Mouse (Mus musculus) heart, adult 11 months (tissue): ENCODE measurements around the gene Nacad.
A peak's percentile ranks its signal among the peaks of the same experiment; 100 is the strongest.

Experiments
- DNase-seq: peaks from one replicate; pipeline ENCODE4 v3.0.0; 2022

Nacad gene

GRCm38 (mm10) chr11:6579361-6579760, 26.5 kb downstream of the Nacad start:
- no peak for DNase-seq

GRCm38 (mm10) chr11:6576151-6576550, 29.7 kb downstream of the Nacad start:
- DNase-seq, result no peak

DNA sequence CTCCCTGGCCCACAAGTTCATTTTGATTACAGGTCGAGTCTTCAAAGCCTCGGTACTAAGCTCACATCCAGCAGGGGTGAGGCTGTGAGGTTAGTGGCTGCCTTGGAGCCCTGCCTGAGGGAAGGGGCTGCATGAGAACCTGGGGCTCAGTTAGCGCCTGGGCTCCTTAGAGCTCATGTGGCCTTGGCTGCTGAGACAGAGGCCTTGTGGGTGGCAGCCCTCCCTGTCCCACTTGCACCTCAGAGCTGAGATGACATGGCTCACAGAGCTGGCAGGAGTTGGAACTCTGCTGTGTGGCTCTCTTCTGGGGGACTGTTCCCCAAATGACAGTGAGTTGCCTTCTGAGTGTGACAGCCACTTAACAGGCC, 36.5 kb downstream of the Nacad start:
- DNase-seq, result no peak

DNA sequence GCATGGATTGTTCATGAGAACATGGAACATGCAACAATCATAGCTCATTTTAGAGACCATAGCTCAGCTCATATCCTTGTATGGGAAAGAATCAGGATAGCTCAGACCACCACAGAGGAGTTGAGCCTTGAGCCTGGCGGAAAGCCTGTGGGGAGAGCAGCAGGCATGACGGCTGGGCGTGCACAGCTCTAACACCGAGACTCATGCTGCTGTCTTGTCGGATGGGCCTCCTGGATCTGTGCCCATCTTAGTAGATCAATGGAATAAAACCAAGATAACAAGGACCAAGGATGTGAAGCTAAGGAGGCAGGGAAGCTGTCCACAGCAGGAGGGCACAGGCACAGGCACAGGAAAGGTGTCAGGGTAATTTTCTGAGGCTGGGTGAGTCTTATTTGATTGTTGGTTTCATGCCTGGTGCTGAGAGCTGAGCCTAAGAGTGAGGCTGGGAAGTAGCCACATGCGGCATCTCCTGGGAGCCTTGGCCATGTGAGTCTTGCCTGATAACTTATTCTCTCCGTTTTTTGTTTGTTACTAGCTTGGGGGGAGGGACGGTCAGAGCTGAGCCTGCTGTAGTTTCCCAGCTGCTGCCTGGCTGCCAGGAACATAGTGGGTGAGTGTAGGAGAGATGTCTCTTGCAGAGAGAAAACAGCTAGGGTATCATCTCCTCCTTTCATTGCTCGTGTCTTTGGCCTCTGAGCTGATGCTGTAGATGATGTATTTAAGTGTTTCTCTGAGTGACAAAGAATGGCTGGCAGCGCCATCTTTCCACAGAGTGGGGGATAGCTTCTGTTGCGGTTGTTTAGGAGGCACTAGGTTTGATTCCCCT, 37.1 kb downstream of the Nacad start:
- DNase-seq, result peak; percentile 97

DNA sequence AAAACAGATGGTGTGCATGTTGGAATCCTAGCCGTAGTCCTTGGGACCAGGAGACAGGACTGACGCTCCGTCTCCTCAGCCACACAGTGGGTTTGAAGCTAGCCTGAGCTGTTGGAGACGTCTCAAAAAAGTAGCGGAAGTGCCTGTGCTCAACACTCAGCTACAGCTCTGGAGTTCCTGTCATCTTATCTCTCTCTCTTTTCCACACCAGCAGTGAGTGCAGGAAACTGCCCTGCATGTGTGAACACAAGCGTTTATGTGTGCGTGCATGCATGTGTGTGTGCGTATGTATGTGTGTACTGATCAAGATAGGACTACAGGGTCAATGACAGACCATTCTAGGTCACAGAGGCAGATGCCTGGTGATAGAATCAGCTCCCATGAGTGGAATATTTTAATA, 37.9 kb downstream of the Nacad start:
- DNase-seq, result no peak

GRCm38 (mm10) chr11:6566496-6566895, 39.4 kb downstream of the Nacad start:
- DNase-seq, result no peak

DNA sequence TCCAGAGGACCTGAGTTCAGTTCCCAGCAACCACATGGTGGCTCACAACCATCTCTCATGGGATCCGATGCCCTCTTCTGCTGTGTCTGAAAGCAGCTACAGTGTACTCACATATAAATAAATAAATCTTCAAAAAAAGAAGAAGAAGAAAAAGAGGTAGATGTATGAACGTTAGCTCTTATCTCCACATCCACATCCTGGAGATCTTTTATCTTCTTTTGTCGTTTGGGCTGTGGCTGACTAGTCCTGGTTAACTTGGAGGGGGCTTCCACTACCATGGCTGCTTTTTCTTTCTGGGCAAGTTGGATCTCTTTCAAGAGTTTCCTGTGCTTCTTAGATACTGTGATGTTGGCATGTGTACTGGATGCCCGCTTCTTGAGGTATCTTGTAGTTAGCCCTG, 42.7 kb downstream of the Nacad start:
- DNase-seq, result no peak

- DNase-seq, result peak; percentile 94
These were observed 43.5 kb downstream of the Nacad start for GRCm38 (mm10) chr11:6562359-6562758.

- DNase-seq, result no peak
These were observed 44.4 kb downstream of the Nacad start for GRCm38 (mm10) chr11:6561474-6561873.

- peak; percentile 98 for DNase-seq
These were observed 45.0 kb downstream of the Nacad start for GRCm38 (mm10) chr11:6560655-6561360.

DNA sequence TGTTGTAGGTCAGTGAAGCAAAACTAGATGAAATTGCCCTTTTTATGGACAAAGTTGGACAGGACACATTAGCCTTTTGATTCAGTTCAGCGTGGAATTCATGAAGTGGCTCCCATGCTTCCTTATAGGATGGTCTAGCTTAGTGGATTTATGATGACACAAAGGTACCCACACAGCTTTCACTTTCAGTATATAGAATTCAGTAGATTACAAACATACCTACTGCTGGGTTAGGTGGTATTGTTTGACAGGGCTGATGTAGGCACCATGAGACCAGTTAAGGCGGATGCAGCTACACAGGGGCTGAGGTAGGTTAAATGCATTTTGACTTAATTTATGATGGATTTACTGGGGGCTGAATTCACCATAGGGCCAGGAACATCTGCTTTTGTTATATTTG, 45.9 kb downstream of the Nacad start:
- DNase-seq, result no peak

DNA sequence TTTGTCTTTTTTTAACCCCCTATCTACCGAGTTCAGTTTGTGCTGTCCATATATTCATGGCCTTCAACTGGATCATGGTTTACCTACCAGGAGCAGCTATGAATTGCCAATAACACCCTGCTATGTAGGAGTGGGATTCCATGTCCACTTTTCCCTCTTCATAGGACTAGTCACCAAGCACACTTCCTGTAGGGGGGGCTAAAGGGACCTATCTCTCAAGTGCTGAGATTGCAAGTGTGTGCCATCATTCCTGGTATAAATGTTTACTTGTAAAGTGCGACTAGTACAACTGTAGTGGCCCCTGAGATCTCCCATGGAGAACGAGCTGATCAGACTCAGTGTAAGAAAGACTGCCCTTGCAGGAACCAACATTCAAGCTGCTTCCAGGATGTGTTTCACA, 47.6 kb downstream of the Nacad start:
- DNase-seq, result no peak

DNA sequence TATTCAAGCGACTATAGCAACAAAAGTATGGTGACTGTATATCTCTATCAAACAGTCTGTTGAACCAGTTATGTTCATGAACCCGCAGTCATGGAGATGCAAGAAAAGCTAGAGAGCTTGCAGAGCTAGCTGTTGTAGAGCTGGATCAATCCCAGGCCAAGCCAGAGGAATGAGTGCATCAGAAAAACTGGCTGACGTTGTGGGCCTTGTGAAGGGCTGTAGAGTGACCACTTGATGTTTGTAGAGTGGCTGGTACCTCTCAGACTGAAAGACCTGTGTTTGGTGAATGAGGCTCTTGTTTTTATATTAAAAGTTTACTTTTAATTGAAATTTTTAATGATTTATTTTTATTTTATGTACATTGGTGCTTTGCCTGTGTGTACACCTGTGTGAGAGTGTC, 55.7 kb downstream of the Nacad start:
- DNase-seq, result peak; percentile 72

GRCm38 (mm10) chr11:6549770-6550169, 56.1 kb downstream of the Nacad start:
- DNase-seq, result peak; percentile 66
